Mouse (Mus musculus): ENCODE measurements at regions not wholly inside any gene's neighbourhood (a gene's known extent, or its start where the extent isn't known, plus 50 kb on each side); places are given as distances from the start of the nearest gene placed in this dataset.
"Not testable (repeated sequence)": the region's sequence is repeated elsewhere in the genome, so short reads cannot be mapped to it uniquely, and the experiment has no call there.

DNA sequence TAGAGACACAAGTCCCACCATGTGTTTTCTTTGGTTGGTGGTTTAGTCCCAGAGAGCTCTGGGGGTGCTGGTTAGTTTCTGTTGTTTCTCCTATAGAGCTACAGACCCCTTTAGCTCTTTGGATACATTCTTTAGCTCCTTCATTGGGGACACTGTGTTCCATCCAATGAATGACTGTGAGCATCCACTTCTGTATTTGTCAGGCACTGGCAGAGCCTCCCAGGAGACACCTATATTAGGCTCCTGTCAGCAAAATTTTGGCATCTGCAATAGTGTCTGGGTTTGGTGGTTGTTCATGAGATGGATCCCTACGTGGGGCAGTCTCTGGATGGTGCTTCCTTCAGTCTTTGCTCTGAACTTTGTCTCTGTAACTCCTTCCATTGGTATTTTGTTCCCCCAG, 97.2 kb upstream of the Gm21119 start:
- not testable (repeated sequence) for TF ChIP-seq CTCF (conservative IDR thresholded peaks at IDR 0.05; ENCODE audit: low read length); POU5F1 (IDR thresholded peaks at IDR 0.05; ENCODE audit: borderline replicate concordance, low read length); NANOG (IDR thresholded peaks at IDR 0.05; ENCODE audit: borderline replicate concordance, low read length)

Data from E14TG2a.4 (cell line).